Mouse (Mus musculus) limb, embryonic 15.5 days (tissue): ENCODE data around the gene Gm45234. TPM values are rescaled to one million over a fixed set of nuclear protein-coding genes. Genes with fewer than 3 reads are reported as not detected.

Source experiments
- ATAC-seq: fragments of 200-750 bp; cut with Nextera tagmentation; 2 replicates; pipeline ENCODE4 v1.8.0; 2017; ENCODE audit warnings: low read depth, moderate TSS enrichment; ENCODE audit not compliant: insufficient number of reproducible peaks, low FRiP score, low TSS enrichment
- H3K27ac ChIP-seq: fragments of 300-500 bp; sonication (generic); 2 replicates; pipeline ENCODE4 v1.5.1; 2015; ENCODE audit warnings: moderate library complexity, mild to moderate bottlenecking, inconsistent platforms
- H3K27me3 ChIP-seq: fragments of 300-500 bp; sonication (generic); 2 replicates; pipeline ENCODE4 v1.6.1; 2015; ENCODE audit warnings: inconsistent platforms
- H3K36me3 ChIP-seq: fragments of 300-500 bp; sonication (generic); 2 replicates; pipeline ENCODE4 v1.6.1; 2015; ENCODE audit warnings: inconsistent platforms
- H3K4me1 ChIP-seq: fragments of 300-500 bp; sonication (generic); 2 replicates; pipeline ENCODE4 v1.6.1; 2015; ENCODE audit warnings: inconsistent platforms
- H3K4me2 ChIP-seq: fragments of 300-500 bp; sonication (generic); 2 replicates; pipeline ENCODE4 v1.6.1; 2015; ENCODE audit warnings: mild to moderate bottlenecking, inconsistent platforms
- H3K4me3 ChIP-seq: fragments of 300-500 bp; sonication (generic); 2 replicates; pipeline ENCODE4 v1.5.1; 2015; ENCODE audit warnings: mild to moderate bottlenecking, inconsistent platforms
- H3K9ac ChIP-seq: fragments of 300-500 bp; sonication (generic); 2 replicates; pipeline ENCODE4 v1.6.1; 2015; ENCODE audit warnings: inconsistent platforms
- H3K9me3 ChIP-seq: fragments of 300-500 bp; sonication (generic); 2 replicates; pipeline ENCODE4 v1.6.1; 2016; ENCODE audit warnings: inconsistent platforms
- WGBS: fragments of 180-500 bp; shearing (Covaris S2); methylation state at CpG from one replicate; pipeline ENCODE4 v1.1.7; 2015; 5-methylcytosine and 5-hydroxymethylcytosine counted together
- polyA plus RNA-seq: library from polyadenylated mRNA; unstranded; fragments of >200 nt; fragmentation: Nextera tagmentation; extraction: Ambion mirVana; gene quantifications from 2 replicates; pipeline ENCODE4 v1.2.1, GENCODE M21; 2015

Gm45234 gene
- polyA plus RNA-seq, 1 experiment from 2014 or later, result 0.10 TPM

DNA sequence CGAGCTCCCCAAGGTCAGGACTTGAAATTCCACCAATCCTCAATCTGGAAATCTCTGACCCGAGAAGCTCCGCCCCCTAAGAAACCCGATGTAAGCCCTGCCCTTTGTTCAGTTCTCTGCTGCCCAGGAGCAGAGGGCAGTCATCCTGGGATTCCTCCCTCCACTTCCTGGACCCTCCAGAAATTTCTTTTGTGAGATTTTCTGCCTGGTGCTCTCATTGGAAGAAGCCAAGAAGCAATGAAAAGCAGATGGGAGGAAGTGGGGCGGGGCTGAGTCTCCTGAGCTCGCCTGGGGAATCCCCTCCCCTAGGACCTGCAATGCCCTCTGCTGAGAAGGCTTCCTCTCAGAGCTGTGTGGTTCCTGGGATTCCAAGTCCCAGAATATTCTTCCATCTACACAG is 26.6 kb upstream of the Gm45234 start:
- ATAC-seq, result no peak
- Histone ChIP-seq H3K9me3 (no peaks in the 10 kb centered on the region), H3K36me3 (no peaks in the 10 kb centered on the region), H3K27ac (no peak overlapping the region), H3K4me2 (peak overlapping the region; percentile 34), H3K27me3 (0 out of 2 replicates have a peak, but pooled peaks cover 3% of the 10 kb centered on the region), H3K4me3 (0 out of 2 replicates have a peak overlapping the region, but pooled peaks have one; percentile 13), H3K4me1 (peaks cover 20% of the 10 kb centered on the region), H3K9ac (no peak overlapping the region)
- 24% methylated on average over 6 of the region's 6 CpGs for WGBS

GRCm38 (mm10) chr6:124780917-124781316 is 25.1 kb upstream of the Gm45234 start:
- no peak for ATAC-seq
- H3K27me3 ChIP-seq, result 0 out of 2 replicates have a peak, but pooled peaks cover 3% of the 10 kb centered on the region
- H3K9ac ChIP-seq, result no peak overlapping the region
- H3K36me3 ChIP-seq, result no peaks in the 10 kb centered on the region
- no peak overlapping the region for H3K4me2 ChIP-seq
- no peak overlapping the region for H3K4me3 ChIP-seq
- H3K9me3 ChIP-seq, result no peaks in the 10 kb centered on the region
- H3K4me1 ChIP-seq, result peaks cover 20% of the 10 kb centered on the region
- 84% methylated on average over 7 of the region's 7 CpGs for WGBS
- no peak overlapping the region for H3K27ac ChIP-seq

DNA sequence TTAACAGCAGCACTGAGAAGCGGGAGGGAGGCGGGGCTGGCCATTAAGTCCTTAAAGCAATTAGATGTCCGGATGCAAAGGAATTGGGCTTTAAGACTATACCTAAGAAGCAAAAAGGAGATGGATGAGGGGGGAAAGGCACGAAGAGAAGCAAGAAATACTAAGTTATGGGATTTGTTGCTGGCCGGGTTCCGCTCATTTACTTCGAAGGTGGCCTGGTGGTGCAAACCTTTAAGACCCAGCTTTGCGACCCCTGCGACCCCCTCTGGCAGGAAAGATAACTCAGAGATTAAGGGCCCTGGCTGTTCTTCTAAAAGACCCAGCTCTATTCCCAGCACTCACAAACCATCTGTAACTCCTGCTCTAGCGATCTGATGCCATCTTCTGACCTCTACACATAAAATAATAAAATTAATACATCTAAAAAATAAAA is 24.2 kb upstream of the Gm45234 start:
- H3K27me3 ChIP-seq, result 0 out of 2 replicates have a peak, but pooled peaks cover 3% of the 10 kb centered on the region
- no peaks in the 10 kb centered on the region for H3K36me3 ChIP-seq
- H3K27ac ChIP-seq, result no peak overlapping the region
- H3K4me1 ChIP-seq, result peaks cover 20% of the 10 kb centered on the region
- WGBS, result 5% methylated on average over 10 of the region's 10 CpGs
- no peak for ATAC-seq
- H3K4me3 ChIP-seq, result peak overlapping the region; percentile 32
- peak overlapping the region; percentile 58 for H3K4me2 ChIP-seq
- peak overlapping the region; percentile 23; the same call in 1 of the 2 replicates for H3K9ac ChIP-seq
- H3K9me3 ChIP-seq, result no peaks in the 10 kb centered on the region

- no peak within 1 kb of the TSS for H3K27ac ChIP-seq
- H3K9ac ChIP-seq, result peak within 1 kb of the TSS; percentile 23; the same call in 1 of the 2 replicates
- H3K4me2 ChIP-seq, result peak within 1 kb of the TSS; percentile 58
- no peaks in the 10 kb centered on the region for H3K36me3 ChIP-seq
- H3K4me1 ChIP-seq, result peaks cover 20% of the 10 kb centered on the region
- peak within 1 kb of the TSS; percentile 32 for H3K4me3 ChIP-seq
- H3K9me3 ChIP-seq, result no peaks in the 10 kb centered on the region
- 0 out of 2 replicates have a peak, but pooled peaks cover 3% of the 10 kb centered on the region for H3K27me3 ChIP-seq
- no peak for ATAC-seq
- 2% methylated on average over 23 of the region's 23 CpGs for WGBS
Measured at GRCm38 (mm10) chr6:124779222-124779983, 23.6 kb upstream of the Gm45234 start, which contains the start of gene Lrrc23. Gene Lrrc23, minus strand, starts transcription at chr6:124779727.

DNA sequence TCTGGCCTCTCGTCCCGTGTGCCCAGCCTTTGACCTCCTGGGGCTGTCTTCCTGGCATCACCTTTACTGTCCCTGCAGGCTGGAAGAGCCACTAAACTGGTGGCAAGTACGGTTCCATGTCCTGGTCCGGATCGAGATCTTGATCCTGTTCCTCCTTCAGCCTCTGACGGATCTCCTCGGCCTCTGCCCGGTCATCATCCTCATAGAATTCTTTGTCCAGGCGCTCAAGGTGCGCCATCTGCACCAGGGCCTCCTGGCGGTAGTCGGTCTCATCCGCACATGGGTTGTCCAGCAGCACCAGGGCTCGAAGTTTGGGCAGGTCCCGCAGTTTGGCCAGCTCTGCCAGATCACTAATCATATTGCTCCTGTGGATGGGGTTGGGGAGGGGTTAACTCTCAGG is 14.7 kb upstream of the Gm45234 start:
- H3K27me3 ChIP-seq, result 0 out of 2 replicates have a peak, but pooled peaks cover 6% of the 10 kb centered on the region
- WGBS, result 89% methylated on average over 15 of the region's 15 CpGs
- H3K4me1 ChIP-seq, result peaks cover 23% of the 10 kb centered on the region
- ATAC-seq, result no peak
- H3K36me3 ChIP-seq, result 0 out of 2 replicates have a peak, but pooled peaks cover 2% of the 10 kb centered on the region
- H3K27ac ChIP-seq, result no peak overlapping the region
- no peak overlapping the region for H3K4me2 ChIP-seq
- H3K4me3 ChIP-seq, result no peak overlapping the region
- H3K9me3 ChIP-seq, result no peaks in the 10 kb centered on the region
- no peak overlapping the region for H3K9ac ChIP-seq

DNA sequence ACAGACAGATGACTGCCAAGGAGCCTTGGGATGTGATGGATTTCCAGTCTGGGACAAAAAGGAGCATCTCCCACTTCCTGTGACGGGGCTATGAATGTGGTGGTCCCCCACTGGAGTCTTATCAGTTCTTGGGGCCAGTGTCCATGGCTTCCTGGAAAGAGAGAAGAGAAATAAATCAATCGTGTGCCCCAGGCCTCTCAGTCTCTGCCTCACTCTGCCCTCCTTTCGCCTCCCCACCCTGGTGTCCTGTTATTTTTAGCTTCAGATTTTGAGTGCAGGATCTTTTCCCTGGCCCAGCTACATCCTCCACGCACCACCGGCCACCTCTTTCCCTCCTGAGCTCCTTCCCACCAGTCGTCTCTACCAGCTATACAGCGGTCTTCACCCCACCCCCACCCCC is 14.2 kb upstream of the Gm45234 start:
- H3K9me3 ChIP-seq, result no peaks in the 10 kb centered on the region
- peak overlapping the region; percentile 95 for H3K4me2 ChIP-seq
- H3K27me3 ChIP-seq, result 0 out of 2 replicates have a peak, but pooled peaks cover 6% of the 10 kb centered on the region
- H3K4me1 ChIP-seq, result peaks cover 23% of the 10 kb centered on the region
- 0 out of 2 replicates have a peak, but pooled peaks cover 2% of the 10 kb centered on the region for H3K36me3 ChIP-seq
- H3K4me3 ChIP-seq, result peak overlapping the region; percentile 57
- 72% methylated on average over 7 of the region's 7 CpGs for whole genome bisulfite sequencing
- peak overlapping the region; percentile 60; the same call in 1 of the 2 replicates for H3K9ac ChIP-seq
- no peak for ATAC-seq
- H3K27ac ChIP-seq, result no peak overlapping the region

DNA sequence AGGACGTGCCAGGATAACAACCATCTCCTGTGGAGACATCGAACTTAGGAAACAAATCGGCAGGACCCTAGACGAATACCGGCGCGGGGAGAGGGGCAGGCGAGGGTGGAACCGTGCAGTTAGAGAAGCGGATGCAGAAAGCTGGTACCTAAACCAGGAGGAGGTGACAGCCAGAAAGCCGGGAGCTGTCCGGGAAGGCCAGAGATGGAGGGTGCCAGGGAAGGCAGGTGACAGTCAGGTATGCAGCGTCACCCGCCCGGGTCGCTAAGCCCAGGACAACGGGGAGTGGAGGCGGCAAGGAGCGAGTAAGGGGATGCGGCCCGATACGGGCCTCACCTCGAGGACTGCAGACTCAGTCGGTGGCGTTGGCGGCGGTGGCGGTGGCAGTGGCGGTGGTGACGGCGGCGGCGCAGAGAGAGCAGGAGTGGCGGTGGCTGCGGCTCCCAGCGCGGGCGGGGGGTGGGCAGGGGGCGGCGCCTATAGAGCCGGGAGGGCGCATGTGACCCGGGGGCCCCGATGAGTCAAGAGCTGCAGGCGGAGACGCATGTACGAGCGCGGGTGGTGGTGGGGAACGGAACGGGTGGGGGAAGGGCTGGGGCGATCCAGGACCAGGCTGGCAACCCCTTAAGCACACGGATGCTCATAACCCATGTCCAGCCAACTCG is 13.4 kb upstream of the Gm45234 start, which contains the start of gene Eno2:
Gene Eno2, minus strand, starts transcription at position 573 of the 665 bp plus-strand sequence.
- peaks cover 23% of the 10 kb centered on the region for H3K4me1 ChIP-seq
- 0 out of 2 replicates have a peak, but pooled peaks cover 6% of the 10 kb centered on the region for H3K27me3 ChIP-seq
- H3K9ac ChIP-seq, result peak within 1 kb of the TSS; percentile 60
- peak; percentile 69 for ATAC-seq
- H3K4me2 ChIP-seq, result peak within 1 kb of the TSS; percentile 95
- H3K9me3 ChIP-seq, result no peaks in the 10 kb centered on the region
- H3K36me3 ChIP-seq, result 0 out of 2 replicates have a peak, but pooled peaks cover 2% of the 10 kb centered on the region
- peak within 1 kb of the TSS; percentile 57 for H3K4me3 ChIP-seq
- peak within 1 kb of the TSS; percentile 27; the same call in 1 of the 2 replicates for H3K27ac ChIP-seq
- under 1% methylated on average over 54 of the region's 54 CpGs for WGBS

DNA sequence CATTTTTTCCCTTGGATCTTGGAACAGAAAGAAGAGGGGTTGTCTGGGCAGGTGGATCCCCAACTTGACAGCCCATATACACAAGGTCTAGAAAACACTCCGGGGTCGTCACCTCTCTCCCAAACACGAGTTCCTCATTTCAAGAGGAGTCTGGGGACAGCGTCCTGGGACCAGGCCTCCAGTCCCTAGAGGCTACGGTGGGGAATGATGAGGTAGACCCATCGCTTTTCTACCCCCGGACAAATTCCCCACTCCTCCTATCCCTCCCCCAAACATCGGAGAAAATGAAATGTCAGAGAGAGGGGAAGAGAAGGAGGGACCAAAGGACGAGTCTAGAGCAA is 12.9 kb upstream of the Gm45234 start:
- WGBS, result 6% methylated on average over 9 of the region's 9 CpGs
- H3K9ac ChIP-seq, result peak overlapping the region; percentile 60

GRCm38 (mm10) chr6:124767920-124768703 is 12.3 kb upstream of the Gm45234 start:
- H3K27me3 ChIP-seq, result 0 out of 2 replicates have a peak, but pooled peaks cover 10% of the 10 kb centered on the region
- peaks cover 23% of the 10 kb centered on the region for H3K4me1 ChIP-seq
- ATAC-seq, result no peak
- no peaks in the 10 kb centered on the region for H3K9me3 ChIP-seq
- no peak overlapping the region for H3K27ac ChIP-seq
- 30% methylated on average over 19 of the region's 19 CpGs for WGBS
- H3K4me3 ChIP-seq, result peak overlapping the region; percentile 57
- peak overlapping the region; percentile 95 for H3K4me2 ChIP-seq
- peak overlapping the region; percentile 60; the same call in 1 of the 2 replicates for H3K9ac ChIP-seq
- 0 out of 2 replicates have a peak, but pooled peaks cover 2% of the 10 kb centered on the region for H3K36me3 ChIP-seq

More for the DNA sequence above, 12.9 kb upstream of the Gm45234 start:
- H3K36me3 ChIP-seq, result 0 out of 2 replicates have a peak, but pooled peaks cover 2% of the 10 kb centered on the region
- H3K4me1 ChIP-seq, result peaks cover 23% of the 10 kb centered on the region
- no peak for ATAC-seq
- H3K27me3 ChIP-seq, result 0 out of 2 replicates have a peak, but pooled peaks cover 6% of the 10 kb centered on the region
- peak overlapping the region; percentile 57 for H3K4me3 ChIP-seq
- H3K27ac ChIP-seq, result no peak overlapping the region
- no peaks in the 10 kb centered on the region for H3K9me3 ChIP-seq
- peak overlapping the region; percentile 95 for H3K4me2 ChIP-seq

DNA sequence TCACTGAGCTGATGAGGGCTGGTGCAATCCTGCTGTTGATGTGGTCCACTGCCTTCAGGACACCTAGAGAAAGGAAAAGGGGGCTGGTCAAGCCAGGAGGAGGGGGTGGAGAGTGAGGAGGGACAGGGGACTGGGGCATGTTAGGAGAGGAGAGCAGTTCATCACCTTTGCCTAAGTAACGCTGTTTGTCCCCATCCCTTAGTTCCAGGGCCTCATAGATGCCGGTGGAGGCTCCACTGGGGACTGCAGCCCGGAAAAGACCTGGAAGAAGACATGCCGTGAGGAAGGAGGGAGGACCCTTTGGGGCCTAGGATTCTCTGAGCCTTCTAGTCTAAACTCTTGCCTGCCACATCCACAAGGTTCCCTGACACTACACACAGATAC is 11.7 kb upstream of the Gm45234 start:
- Histone ChIP-seq H3K27ac (no peak overlapping the region), H3K4me3 (no peak overlapping the region), H3K4me2 (no peak overlapping the region; the same call in 1 of the 2 replicates), H3K4me1 (peaks cover 23% of the 10 kb centered on the region), H3K9me3 (no peaks in the 10 kb centered on the region), H3K9ac (no peak overlapping the region), H3K27me3 (0 out of 2 replicates have a peak, but pooled peaks cover 10% of the 10 kb centered on the region), H3K36me3 (0 out of 2 replicates have a peak, but pooled peaks cover 4% of the 10 kb centered on the region)
- 48% methylated on average over 4 of the region's 4 CpGs for WGBS
- ATAC-seq, result no peak

DNA sequence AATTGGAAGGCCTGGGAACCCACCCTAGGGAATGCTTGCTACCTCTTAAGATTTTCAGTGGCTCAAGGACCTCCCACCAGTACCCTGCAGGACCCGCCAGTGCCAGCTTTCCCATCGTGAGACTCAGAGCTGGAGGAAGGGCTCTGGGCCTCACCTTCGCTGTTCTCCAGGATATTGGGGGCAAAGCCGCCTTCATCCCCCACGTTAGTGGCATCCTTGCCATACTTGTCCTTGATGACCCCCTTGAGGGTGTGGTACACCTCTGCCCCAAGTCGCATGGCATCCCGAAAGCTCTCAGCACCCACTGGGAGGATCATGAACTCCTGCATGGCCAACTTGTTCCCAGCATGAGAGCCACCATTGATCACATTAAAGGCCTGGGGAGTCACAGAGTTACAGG is 10.1 kb upstream of the Gm45234 start:
- Histone ChIP-seq H3K4me3 (no peak overlapping the region), H3K4me2 (no peak overlapping the region), H3K27me3 (0 out of 2 replicates have a peak, but pooled peaks cover 10% of the 10 kb centered on the region), H3K9me3 (no peaks in the 10 kb centered on the region), H3K36me3 (0 out of 2 replicates have a peak, but pooled peaks cover 4% of the 10 kb centered on the region), H3K9ac (no peak overlapping the region), H3K4me1 (peaks cover 23% of the 10 kb centered on the region), H3K27ac (no peak overlapping the region)
- 85% methylated on average over 7 of the region's 7 CpGs for WGBS
- no peak for ATAC-seq
